13 mouse cellular contexts compared by ENCODE assay signal in genomic region chr7:92950775-92951174, GRCm38 (mm10).
DNase-seq lines count a peak whose midpoint lies in the region; ATAC-seq and TF ChIP-seq lines count a peak whose summit lies in the region.
"Had no signal": no experiment of that assay in that cellular context is flagged by ENCODE, and none has a peak within 500 bp of the region (broad histone marks: within the 10 kb centered on the region; RNA-seq: fewer than 3 reads in every experiment).

No protein-coding gene starts in this region.

- H3K9ac ChIP-seq in lung, embryonic 14.5 days: no peak overlapping the region
- H3K9ac ChIP-seq in midbrain, embryonic 15.5 days: no peak overlapping the region
- H3K9ac ChIP-seq: forebrain, embryonic 12.5 days had no signal

- WGBS in lung, embryonic 14.5 days: 69% methylated on average over 3 of the region's 3 CpGs
- WGBS in midbrain, embryonic 15.5 days: 71% methylated on average over 3 of the region's 3 CpGs

- H3K27me3 ChIP-seq in lung, embryonic 14.5 days (ENCODE audit: insufficient read depth, low read length): no peaks in the 10 kb centered on the region
- H3K27me3 ChIP-seq in midbrain, embryonic 15.5 days (replicated peaks): no peaks in the 10 kb centered on the region
- H3K27me3 ChIP-seq: forebrain, embryonic 12.5 days had no signal

- H3K36me3 ChIP-seq in lung, embryonic 14.5 days (ENCODE audit: insufficient read depth): no peaks in the 10 kb centered on the region
- no peaks in the 10 kb centered on the region for H3K36me3 ChIP-seq in midbrain, embryonic 15.5 days (replicated peaks)
- H3K36me3 ChIP-seq: forebrain, embryonic 12.5 days had no signal

- TF ChIP-seq CTCF in lung, embryonic 14.5 days (IDR thresholded peaks at IDR 0.05; ENCODE audit: low read depth): no peak

- H3K27ac ChIP-seq in lung, embryonic 14.5 days (ENCODE audit: low read depth): no peak overlapping the region
- H3K27ac ChIP-seq in midbrain, embryonic 15.5 days: no peak overlapping the region
- H3K27ac ChIP-seq: forebrain, embryonic 12.5 days; left cerebral cortex, adult 2 months; macrophage had no signal

- H3K4me2 ChIP-seq in lung, embryonic 14.5 days: no peak overlapping the region
- no peak overlapping the region for H3K4me2 ChIP-seq in midbrain, embryonic 15.5 days
- H3K4me2 ChIP-seq: forebrain, embryonic 12.5 days had no signal

- no peaks in the 10 kb centered on the region for H3K4me1 ChIP-seq in lung, embryonic 14.5 days (ENCODE audit: insufficient read depth)
- no peaks in the 10 kb centered on the region for H3K4me1 ChIP-seq in midbrain, embryonic 15.5 days
- H3K4me1 ChIP-seq: forebrain, embryonic 12.5 days had no signal

- H3K4me3 ChIP-seq in lung, embryonic 14.5 days (ENCODE audit: low read depth, low read length): no peak overlapping the region
- no peak overlapping the region for H3K4me3 ChIP-seq in midbrain, embryonic 15.5 days
- H3K4me3 ChIP-seq: forebrain, embryonic 12.5 days; left cerebral cortex, adult 2 months had no signal

- ATAC-seq in lung, embryonic 14.5 days (ENCODE audit: insufficient read depth): peak; percentile 83; the same call in 1 of the 2 replicates
- no peak for ATAC-seq in midbrain, embryonic 15.5 days (replicated peaks)
- ATAC-seq: inflammation-experienced regulatory T-cells, adult 6 months had no signal

- peak; percentile 11 for DNase-seq in adrenal gland, adult 8-10 months
- DNase-seq in adrenal gland, postnatal 4 days (ENCODE audit: low spot score in 2 of 2): no peak
- peak; percentile 33 for DNase-seq in lung, embryonic 14.5 days
- DNase-seq in lung, adult 18-20 months: no peak
- peak; percentile 14 to 65 for DNase-seq in kidney, postnatal 25 days
- peak; percentile 17 to 46 for DNase-seq in lung, postnatal 4 days
- no peak for DNase-seq in cerebellum, postnatal 14 days
- DNase-seq: cerebellum, adult 8-10 months had no signal

- H3K9me3 ChIP-seq in lung, embryonic 14.5 days (ENCODE audit: low read depth, low read length): no peaks in the 10 kb centered on the region
- H3K9me3 ChIP-seq in midbrain, embryonic 15.5 days: no peaks in the 10 kb centered on the region
- H3K9me3 ChIP-seq: forebrain, embryonic 12.5 days had no signal

Comparison
In these comparisons a context has a peak if more than half of its experiments do, and no peak if none do; other contexts are left out.
1. DNase-seq: peak in adrenal gland, adult 8-10 months (single experiment), lung, embryonic 14.5 days (single experiment), kidney, postnatal 25 days (2 of 2) and lung, postnatal 4 days (2 of 2); none in adrenal gland, postnatal 4 days (0 of 2), lung, adult 18-20 months (0 of 2) and cerebellum, postnatal 14 days (0 of 2).